Comparison of ENCODE assay signal across 21 mouse cellular contexts in the genomic region with DNA sequence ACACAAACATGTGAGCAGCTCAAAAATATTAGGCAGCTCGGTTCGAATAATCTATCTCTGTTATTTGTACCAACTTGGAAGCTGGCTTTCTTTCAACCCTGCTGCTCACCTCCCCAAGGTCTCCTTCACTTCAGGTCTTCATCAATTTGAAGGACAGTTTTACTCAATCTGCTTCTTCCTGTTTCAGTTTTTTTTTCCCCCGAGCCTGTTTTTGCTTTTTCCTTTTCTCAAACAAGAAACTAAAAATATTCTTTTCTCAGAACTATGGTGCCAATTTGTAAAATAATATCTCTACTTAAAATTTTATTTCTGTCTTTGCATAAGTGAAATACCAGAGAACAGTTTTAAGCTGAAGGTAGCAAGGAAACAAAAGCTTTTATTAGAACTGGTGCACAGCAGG.
DNase-seq lines count a peak whose midpoint lies in the region; TF ChIP-seq lines count a peak whose summit lies in the region.
"Had no signal": no experiment of that assay in that cellular context is flagged by ENCODE, and none has a peak within 500 bp of the region (broad histone marks: within the 10 kb centered on the region; RNA-seq: fewer than 3 reads in every experiment).

No protein-coding gene starts in this region.

- peaks cover 0 to 26% of the 10 kb centered on the region in 2 experiments; a peak in 2 of 4 replicates for H3K4me1 ChIP-seq in CH12.LX (ENCODE audit: control insufficient read depth in 1 of 2, insufficient read depth in 2 of 2)
- peaks cover 2% of the 10 kb centered on the region; the same call in 1 of the 2 replicates for H3K4me1 ChIP-seq in cortical plate, adult 2 months (ENCODE audit: control insufficient read depth, insufficient read depth, low read length)
- H3K4me1 ChIP-seq: embryonic facial prominence, embryonic 10.5 days; embryonic facial prominence, embryonic 12.5 days; forebrain, embryonic 13.5 days; forebrain, embryonic 15.5 days had no signal

- H3K4me2 ChIP-seq in CH12.LX (ENCODE audit: insufficient read depth, low read depth, poor library complexity, severe bottlenecking): peak overlapping the region; percentile 36
- H3K4me2 ChIP-seq: embryonic facial prominence, embryonic 12.5 days; forebrain, embryonic 13.5 days; forebrain, embryonic 15.5 days had no signal

- dilution Hi-C loops in CH12.LX (cut with MboI; ENCODE audit: extremely low pct_ligation_motif_present, extremely low pct_unique_long_range_greater_than_20kb, low sequenced_read_pairs): no loop called here

- H3K4me3 ChIP-seq in left cerebral cortex, adult 2 months: no peak overlapping the region
- no peak overlapping the region for H3K4me3 ChIP-seq in CH12.LX (replicated peaks in 1 of 3; ENCODE audit: low read depth in 2 of 3, low read length in 2 of 3, poor library complexity in 1 of 3)
- no peak overlapping the region for H3K4me3 ChIP-seq in cortical plate, adult 2 months (ENCODE audit: insufficient read depth, low read length)
- H3K4me3 ChIP-seq: embryonic facial prominence, embryonic 10.5 days; embryonic facial prominence, embryonic 12.5 days; forebrain, embryonic 13.5 days; forebrain, embryonic 15.5 days had no signal

- DNase-seq in left cerebral cortex, adult 2 months (ENCODE audit: extremely low spot score in 1 of 2, low spot score in 2 of 2): no peak
- DNase-seq in left cerebral cortex, postnatal 4 days: no peak
- peak; percentile 53 for DNase-seq in A20 (ENCODE audit: low read depth, low spot score)
- no peak for DNase-seq in CH12.LX (ENCODE audit: extremely low read depth)
- DNase-seq in cerebellum, adult 11 months: no peak
- DNase-seq in retina, embryonic 14.5 days (ENCODE audit: low spot score): no peak
- DNase-seq: adrenal gland, adult 2 months; adrenal gland, postnatal 10 days; adrenal gland, postnatal 25 days; B cell, adult 2 months; cerebellum, adult 18-20 months; cerebellum, adult 8-10 months; cerebellum, adult 9-11 months; cerebellum, postnatal 14 days; cerebellum, postnatal 36 days; forebrain, postnatal 0 days had no signal

- TF ChIP-seq POLR2A in CH12.LX (IDR thresholded peaks at IDR 0.05; ENCODE audit: low read depth, low read length): no peak
- no peak for TF ChIP-seq POLR2A in cortical plate, adult 2 months (IDR thresholded peaks at IDR 0.05; ENCODE audit: extremely low read depth, insufficient read depth, low read length)

- no peaks in the 10 kb centered on the region for H3K79me2 ChIP-seq in CH12.LX (replicated peaks; ENCODE audit: control insufficient read depth, extremely low read depth, insufficient read depth, poor library complexity, severe bottlenecking)

- no peaks in the 10 kb centered on the region for H3K9me3 ChIP-seq in CH12.LX (replicated peaks; ENCODE audit: low read length)
- H3K9me3 ChIP-seq: embryonic facial prominence, embryonic 10.5 days; embryonic facial prominence, embryonic 12.5 days; forebrain, embryonic 13.5 days; forebrain, embryonic 15.5 days had no signal

- in situ Hi-C loops in CH12.LX (cut with MboI; ENCODE audit: low pct_ligation_motif_present, low pct_unique_long_range_greater_than_20kb, low sequenced_read_pairs): no loop called here

- 0 out of 2 replicates have a peak, but pooled peaks have one; percentile 14 for TF ChIP-seq EP300 in CH12.LX (IDR thresholded peaks at IDR 0.05; ENCODE audit: low read length)

- H3K27ac ChIP-seq in left cerebral cortex, adult 2 months: peak overlapping the region; percentile 72
- H3K27ac ChIP-seq in CH12.LX (ENCODE audit: insufficient read depth, low read depth): no peak overlapping the region
- peak overlapping the region; percentile 19; the same call in 1 of the 2 replicates for H3K27ac ChIP-seq in cortical plate, adult 2 months (ENCODE audit: insufficient read depth, low read length)
- H3K27ac ChIP-seq: embryonic facial prominence, embryonic 10.5 days; embryonic facial prominence, embryonic 12.5 days; forebrain, embryonic 13.5 days; forebrain, embryonic 15.5 days had no signal

- TF ChIP-seq RAD21 in CH12.LX (IDR thresholded peaks at IDR 0.05; ENCODE audit: low read depth, low read length): no peak

- no peak for TF ChIP-seq CTCF in left cerebral cortex, adult 2 months (IDR thresholded peaks at IDR 0.05)
- no peak for TF ChIP-seq CTCF in CH12.LX (conservative IDR thresholded peaks at IDR 0.05 in 1 of 2, IDR thresholded peaks at IDR 0.05 in 1 of 2; ENCODE audit: low read depth in 2 of 2, low read length in 2 of 2)
- TF ChIP-seq CTCF in cortical plate, adult 2 months (IDR thresholded peaks at IDR 0.05; ENCODE audit: extremely low read depth, insufficient read depth, low read length): no peak

- no peak overlapping the region for H3K9ac ChIP-seq in CH12.LX (ENCODE audit: insufficient read depth, low read depth)
- H3K9ac ChIP-seq: embryonic facial prominence, embryonic 12.5 days; forebrain, embryonic 13.5 days; forebrain, embryonic 15.5 days; forebrain, postnatal 0 days had no signal

- no peaks in the 10 kb centered on the region for H3K36me3 ChIP-seq in CH12.LX (replicated peaks in 1 of 2; ENCODE audit: control insufficient read depth in 1 of 2, insufficient read depth in 1 of 2, low read length in 1 of 2)
- H3K36me3 ChIP-seq: embryonic facial prominence, embryonic 10.5 days; embryonic facial prominence, embryonic 12.5 days; forebrain, embryonic 15.5 days had no signal

- H3K27me3 ChIP-seq in CH12.LX (replicated peaks): no peaks in the 10 kb centered on the region
- H3K27me3 ChIP-seq: embryonic facial prominence, embryonic 12.5 days; forebrain, embryonic 13.5 days; forebrain, embryonic 15.5 days had no signal

- intact Hi-C loops in left cerebral cortex, adult 2 months (cut with DNase I): loop anchor here (10.0 kb wide), 1 partner anchor 166 kb away; no protein-coding TSS in a partner anchor
- intact Hi-C loops in left cerebral cortex, postnatal 4 days (cut with DNase I): no loop called here

TF ChIP-seq in CH12.LX, 34 proteins besides CTCF, POLR2A, EP300 and RAD21:
- no peak for TF ChIP-seq JUN (IDR thresholded peaks at IDR 0.05; ENCODE audit: insufficient read depth, low read depth, low read length)
- peak; percentile 63 for TF ChIP-seq ZNF384 (IDR thresholded peaks at IDR 0.05; ENCODE audit: low read depth, low read length)
